Mouse (Mus musculus) adrenal gland, postnatal 0 days (tissue): ENCODE results near the gene Whrn. TPM values are rescaled to one million over a fixed set of nuclear protein-coding genes. Genes with fewer than 3 reads are reported as not detected.

Experiments used
- polyA plus RNA-seq: library from polyadenylated mRNA; unstranded; fragments of >200 nt; fragmentation: Nextera tagmentation; extraction: Ambion mirVana; gene quantifications from 2 replicates; pipeline ENCODE4 v1.2.1, GENCODE M21; 2015

Whrn gene
- polyA plus RNA-seq: 2.3 and 3.9 TPM in 2 replicates

DNA sequence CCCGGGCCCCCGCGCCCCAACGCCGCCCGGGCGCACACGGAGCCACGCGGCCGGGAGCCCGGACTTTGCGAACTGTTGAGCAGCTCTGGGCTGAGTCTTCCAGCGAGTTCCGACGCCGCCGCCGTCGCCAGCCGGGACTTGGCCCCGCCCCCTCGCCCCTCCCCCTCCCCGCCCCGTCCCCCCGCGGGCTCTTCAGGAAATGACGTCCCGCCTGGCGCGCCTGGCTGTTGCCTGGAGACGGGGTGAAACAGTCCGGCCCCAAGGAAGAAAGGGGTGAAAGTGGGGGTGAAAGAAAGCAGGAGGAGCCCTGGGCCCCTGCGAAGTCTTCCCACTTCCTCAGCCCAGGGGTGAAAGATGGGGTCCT lies at the start of gene Whrn:
Gene Whrn, minus strand, starts transcription at position 77 of the 364 bp plus-strand sequence.

DNA sequence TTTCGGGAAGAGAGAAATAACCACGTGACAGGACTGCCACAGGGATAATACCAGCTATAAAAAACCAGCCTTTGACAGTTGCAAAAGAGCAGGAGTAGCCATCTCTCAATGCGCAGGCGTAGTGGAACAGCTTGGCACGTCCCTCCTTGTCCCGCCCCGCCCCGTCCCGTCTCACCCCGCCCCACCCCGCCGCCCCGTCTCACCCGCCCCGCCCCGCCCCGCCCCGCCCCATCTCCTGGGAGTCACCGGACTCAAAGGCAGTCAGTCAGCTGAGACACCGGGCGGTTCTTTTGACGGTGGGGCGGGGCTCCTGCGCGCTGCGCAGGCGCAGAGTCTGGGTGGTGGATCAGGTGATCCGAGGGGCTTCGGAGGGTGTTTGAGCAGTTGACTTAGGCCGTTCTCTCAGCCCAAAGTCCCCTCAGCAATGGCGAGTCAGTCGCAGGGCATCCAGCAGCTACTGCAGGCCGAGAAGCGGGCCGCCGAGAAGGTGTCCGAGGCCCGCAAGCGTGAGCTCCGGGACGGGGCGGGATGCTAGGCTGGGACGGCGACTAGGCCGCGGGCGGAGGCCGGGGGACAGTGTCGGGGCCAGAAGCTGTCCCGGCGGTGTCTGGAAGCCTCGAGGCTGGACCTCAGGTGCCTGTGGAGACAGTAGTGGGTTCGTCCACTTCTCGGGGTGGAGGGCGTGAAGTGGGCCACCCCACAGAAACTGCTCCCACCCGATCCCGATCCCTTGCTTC lies 48.9 kb upstream of the Whrn start, which contains the start of gene Atp6v1g1:
Gene Atp6v1g1, plus strand, starts transcription at position 279 of the 737 bp plus-strand sequence.

GRCm38 (mm10) chr4:63403040-63403959 lies 92.5 kb downstream of the Whrn start, which contains the start of gene Akna:
Gene Akna (minus strand): TSS chr4:63403354.

Other genes with a start within 250 kb of the Whrn start
- 1.1 and 2.3 TPM in 2 replicates for gene Orm1, start 151.4 kb downstream of the Whrn start, polyA plus RNA-seq
- gene Orm3, start 139.8 kb downstream of the Whrn start, polyA plus RNA-seq: 0.17 and 0.95 TPM in 2 replicates
- gene Orm2, start 133.5 kb downstream of the Whrn start, polyA plus RNA-seq: 0.18 TPM in 1 of 2 replicates, not detected in the other
- gene Akna, start 92.6 kb downstream of the Whrn start, polyA plus RNA-seq: 2.3 and 3.5 TPM in 2 replicates
- gene Atp6v1g1, start 48.8 kb upstream of the Whrn start, polyA plus RNA-seq: 318 and 326 TPM in 2 replicates
- 5.3 and 8.2 TPM in 2 replicates for gene Tmem268, start 62.8 kb upstream of the Whrn start, polyA plus RNA-seq
- not detected in 2 replicates for gene Gm11213, start 109.3 kb upstream of the Whrn start, polyA plus RNA-seq
- gene Tex48, start 126.4 kb upstream of the Whrn start, polyA plus RNA-seq: not detected in 2 replicates
- gene Gm11214, start 167.4 kb upstream of the Whrn start, polyA plus RNA-seq: not detected in 2 replicates
- gene Tnfsf15, start 249.1 kb upstream of the Whrn start, polyA plus RNA-seq: 0.05 and 0.11 TPM in 2 replicates